Mouse (Mus musculus) small intestine, adult 2 months (tissue): Measurements from ENCODE around the gene Thumpd2.

ENCODE experiments used
- CTCF ChIP-seq: fragments of 200-500 bp; IDR thresholded peaks from 2 replicates; pipeline ENCODE4 v1.5.1; 2012; ENCODE audit warnings: low read depth, mild to moderate bottlenecking, control low read depth, inconsistent platforms, low read length, moderate library complexity, mixed read lengths; ENCODE audit not compliant: insufficient replicate concordance, insufficient read length; ENCODE audit errors: extremely low read depth
- POLR2A ChIP-seq: fragments of 200-500 bp; IDR thresholded peaks from 2 replicates; pipeline ENCODE4 v1.6.1; 2012; ENCODE audit warnings: low read depth, mild to moderate bottlenecking, control low read depth, inconsistent platforms, low read length, moderate library complexity

GRCm38 (mm10) chr17:80998958-80999357 is 65.9 kb downstream of the Thumpd2 start:
- TF ChIP-seq CTCF (no peak), POLR2A (no peak)
